Mouse (Mus musculus) CH12F3 (cell line): Measurements from ENCODE around the gene Vmn2r52.
"Not testable (repeated sequence)": the region's sequence is repeated elsewhere in the genome, so short reads cannot be mapped to it uniquely, and the experiment has no call there.

Source experiments
- in situ Hi-C: fragments of 300-500 bp; cut with MboI; formaldehyde crosslinking; loops from 2 replicates; pipeline ENCODE4 v1.14.3; 2020; ENCODE audit warnings: low sequenced_read_pairs

Vmn2r52 gene

GRCm38 (mm10) chr7:10176473-10176872, at the start of gene Vmn2r52:
Gene Vmn2r52 (minus strand): TSS chr7:10176573.
- in situ Hi-C loops: no loop called here

- in situ Hi-C loops: not testable (repeated sequence)
These were observed 70.7 kb downstream of the Vmn2r52 start, which contains the start of gene Vmn2r51 for GRCm38 (mm10) chr7:10105641-10106040. Gene Vmn2r51 (minus strand): TSS chr7:10105741.
